Mouse (Mus musculus) gastrocnemius, adult 18-20 months (tissue): ENCODE results near the gene Csrp1. TPM values are rescaled to one million over a fixed set of nuclear protein-coding genes. Genes with fewer than 3 reads are reported as not detected.

Experiments
- DNase-seq: peaks from one replicate; pipeline ENCODE4 v3.0.0; 2021; ENCODE audit warnings: low spot score
- total RNA-seq, 2 experiments: library from RNA; stranded (reverse); gene quantifications; 2 replicates each; pipeline ENCODE4 v1.2.3; 2021

Csrp1 gene
- total RNA-seq, 2 experiments from 2014 or later: 21.6 to 31.7 TPM

DNA sequence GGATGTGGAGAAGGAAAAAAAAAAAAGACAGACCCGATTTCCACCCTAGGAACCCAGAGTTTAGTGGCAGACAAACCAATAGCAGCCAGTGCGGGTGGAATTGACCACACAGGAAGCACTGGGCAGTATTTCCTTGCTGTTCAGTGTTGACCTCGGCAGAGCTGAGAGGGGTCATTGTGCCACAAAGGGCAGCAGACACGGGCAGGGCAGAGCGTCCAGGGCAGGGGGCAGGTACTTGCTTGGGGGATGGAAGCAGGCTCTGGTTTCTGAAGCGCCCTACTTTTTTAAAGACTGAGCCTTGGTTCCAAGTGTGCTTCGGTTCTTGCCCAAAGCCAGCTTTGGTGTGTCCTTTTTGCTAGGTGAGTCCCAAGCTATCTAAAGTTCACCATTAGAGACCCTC is 50.4 kb downstream of the Csrp1 start:
- no peak for DNase-seq

DNA sequence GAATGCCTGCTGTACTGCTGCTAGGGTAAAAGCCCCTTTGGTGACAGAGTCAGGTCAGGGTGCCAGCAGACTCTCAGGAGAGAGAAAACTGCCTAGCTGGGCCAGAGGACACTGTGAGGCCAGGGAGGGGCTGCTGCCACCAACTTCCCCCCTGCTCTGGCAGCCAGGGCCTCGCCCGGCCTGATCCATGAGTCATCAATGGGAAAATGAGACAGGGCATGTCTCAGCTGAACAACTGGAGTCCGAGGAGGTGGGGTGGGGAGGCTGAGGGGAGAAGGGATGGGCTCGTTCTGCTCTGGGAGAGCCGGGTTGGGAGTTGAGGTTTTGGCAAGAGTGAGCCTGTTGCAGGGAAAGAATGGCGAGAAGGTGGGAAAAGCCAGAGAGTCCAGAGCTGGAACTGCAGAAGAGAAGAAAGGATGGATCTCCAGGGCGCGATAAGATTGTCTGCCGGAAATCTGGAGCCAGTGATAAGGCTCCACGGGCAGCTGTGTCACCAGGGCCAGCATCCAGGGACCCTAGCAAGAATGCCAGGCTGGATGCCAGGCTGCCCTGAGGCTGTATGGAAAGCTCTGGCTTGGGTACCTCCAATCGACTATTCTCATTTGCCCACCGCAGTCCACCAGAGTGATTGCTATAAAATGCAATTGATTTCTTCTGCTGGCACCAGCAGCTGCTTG is 51.2 kb downstream of the Csrp1 start:
- DNase-seq: peak; percentile 78

DNA sequence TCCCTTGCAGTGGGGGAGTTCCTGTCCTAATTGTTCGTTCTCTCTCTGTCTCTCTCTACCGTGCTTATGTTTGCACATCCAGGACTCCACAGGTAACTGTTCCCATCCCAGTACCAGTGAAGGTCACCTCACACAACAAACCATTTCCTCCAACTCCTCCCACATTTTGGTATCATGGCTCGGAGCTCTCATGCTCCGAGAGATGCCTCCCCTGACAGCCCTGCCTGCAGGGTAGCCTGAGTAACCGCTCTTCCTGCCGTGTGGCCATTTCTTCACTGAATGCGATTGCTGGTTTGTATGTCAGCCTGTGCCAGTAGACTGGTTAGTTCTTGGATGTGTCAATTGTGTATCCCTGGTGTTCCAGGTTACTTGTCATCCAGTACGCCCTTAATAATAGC is 51.7 kb downstream of the Csrp1 start:
- DNase-seq: no peak

DNA sequence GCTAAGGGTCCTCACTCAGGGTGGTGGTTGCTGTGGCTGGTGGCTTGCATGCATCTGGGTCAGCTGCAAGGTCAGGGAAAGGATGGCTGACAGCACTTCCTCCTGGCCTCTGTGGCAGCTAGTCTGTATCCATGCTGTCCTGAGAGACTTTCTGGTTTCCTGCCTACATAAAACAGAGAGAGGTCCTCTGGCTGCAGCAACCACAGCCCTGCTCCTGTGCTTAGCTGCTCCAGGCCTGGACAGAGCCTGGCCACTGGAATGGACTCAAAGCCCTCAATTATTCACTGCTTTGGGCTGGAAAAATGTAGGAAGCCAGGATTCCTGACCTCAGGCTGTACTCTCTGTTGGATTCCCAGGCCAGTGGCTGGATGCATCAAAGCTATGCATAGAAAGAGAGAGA is 56.7 kb downstream of the Csrp1 start:
- no peak for DNase-seq

DNA sequence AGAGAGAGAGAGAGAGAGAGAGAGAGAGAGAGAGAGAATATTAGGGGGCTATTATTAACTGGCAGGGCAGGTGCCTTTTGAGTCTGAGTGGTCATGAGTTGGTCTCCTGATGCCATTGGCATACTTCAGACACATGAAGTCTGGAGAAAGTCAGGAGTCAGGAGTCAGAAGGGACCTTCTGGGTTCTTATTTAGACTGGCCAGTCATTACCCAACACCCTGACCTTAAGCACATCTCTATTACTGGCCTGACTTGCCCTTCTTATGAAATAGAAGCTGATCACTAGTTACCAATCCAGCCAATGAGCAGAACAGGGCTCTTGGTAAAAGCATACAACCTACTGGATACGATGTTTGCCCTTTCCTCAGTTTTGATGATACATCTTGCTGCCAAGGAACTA is 57.2 kb downstream of the Csrp1 start:
- peak; percentile 62 for DNase-seq

DNA sequence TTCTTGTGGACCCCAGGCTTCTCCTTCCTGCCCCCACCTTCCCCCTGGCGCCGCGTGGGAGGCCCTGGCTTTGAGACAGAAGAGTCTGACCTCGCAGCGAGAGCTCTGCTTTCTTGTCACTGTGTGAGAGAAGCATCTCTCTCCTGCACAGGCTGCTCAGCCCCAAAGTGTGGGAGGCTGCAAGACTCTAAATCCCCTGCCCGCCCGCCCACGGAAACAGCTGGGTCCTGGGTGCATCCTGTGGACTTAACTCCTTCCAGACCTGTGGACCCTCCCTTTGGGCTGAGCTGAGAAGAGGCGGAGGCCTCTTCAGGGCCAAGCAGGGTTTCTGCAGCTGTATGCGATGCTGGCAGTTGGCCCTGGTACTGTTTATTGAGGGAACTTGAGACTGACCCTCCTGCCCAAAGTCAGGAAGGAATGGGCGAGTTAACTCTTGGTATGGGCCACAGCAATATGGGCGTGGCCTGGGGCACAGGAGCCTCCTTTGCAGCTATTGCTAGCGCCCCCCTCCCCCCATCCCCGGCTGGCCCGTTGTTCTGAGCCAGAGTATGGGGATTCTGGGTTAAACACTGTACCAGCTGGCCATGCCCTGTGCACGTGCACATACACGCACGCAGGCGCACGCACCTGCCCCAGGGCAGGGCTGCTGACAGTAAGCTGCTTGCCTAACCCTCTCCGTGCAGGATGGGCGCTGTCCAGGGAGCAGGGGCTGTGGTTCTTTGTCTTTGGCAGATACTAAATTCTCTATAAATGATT is 59.1 kb downstream of the Csrp1 start, which contains the start of gene Tnni1:
Gene Tnni1 (plus strand): TSS at position 655 of the 756 bp plus-strand sequence.
- DNase-seq: no peak

DNA sequence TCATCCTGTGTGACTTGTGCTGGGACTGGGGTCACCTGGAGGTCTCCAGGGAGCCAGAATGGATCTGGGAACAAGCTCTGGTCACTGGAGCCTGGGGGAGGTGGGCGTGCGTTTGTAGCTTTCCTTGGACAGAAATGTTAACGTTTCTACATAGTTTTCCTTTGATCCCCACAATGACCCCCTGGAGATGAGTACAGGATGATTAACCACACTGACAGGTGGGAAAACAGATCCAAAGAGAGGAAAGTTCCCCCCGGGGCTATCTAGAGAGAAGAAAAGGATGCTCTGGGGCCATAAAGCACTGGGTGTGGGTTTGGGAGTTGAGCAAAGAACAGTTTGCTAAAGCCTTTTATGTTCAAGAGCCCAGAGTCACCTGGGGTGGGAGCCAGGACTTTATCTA is 60.8 kb downstream of the Csrp1 start:
- no peak for DNase-seq

DNA sequence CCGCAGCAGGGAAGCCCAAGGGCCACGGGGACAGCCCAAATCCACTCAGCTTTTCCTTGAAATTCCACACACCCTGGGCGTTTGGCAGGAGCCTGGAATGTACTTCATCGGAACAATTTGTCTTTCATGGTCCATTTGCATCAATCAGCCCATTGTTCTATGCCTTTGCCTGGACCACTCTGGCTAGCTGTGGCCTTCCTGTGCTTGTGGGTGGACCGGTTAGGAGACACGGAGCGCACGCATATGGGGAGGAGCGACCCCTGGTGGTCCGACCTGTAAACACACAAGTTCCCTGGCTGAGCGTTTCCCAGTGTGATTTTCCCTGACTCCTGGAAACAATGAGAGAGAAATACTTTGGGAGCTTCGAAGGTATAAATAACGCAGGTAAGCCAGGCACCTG is 61.4 kb downstream of the Csrp1 start:
- peak; percentile 82 for DNase-seq

DNA sequence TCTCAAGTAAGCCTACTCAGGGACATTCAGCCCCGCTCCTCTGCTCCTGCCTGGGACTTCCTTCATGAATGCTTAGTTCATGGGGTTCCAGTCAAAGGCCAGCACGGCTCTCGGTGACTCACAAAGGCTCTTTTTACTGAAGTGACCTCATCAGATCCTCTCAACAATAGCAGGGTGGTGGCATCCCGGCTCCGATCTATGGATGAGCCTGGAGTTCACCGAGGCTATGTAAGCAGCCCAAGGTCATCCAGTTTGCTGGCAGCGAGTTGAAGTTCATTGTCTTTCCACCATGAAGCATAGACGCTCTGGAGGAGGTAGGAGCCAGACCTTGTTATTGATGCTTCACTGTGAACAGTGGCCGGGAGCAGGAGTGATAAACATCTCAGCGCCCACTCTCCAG is 63.0 kb downstream of the Csrp1 start:
- no peak for DNase-seq

DNA sequence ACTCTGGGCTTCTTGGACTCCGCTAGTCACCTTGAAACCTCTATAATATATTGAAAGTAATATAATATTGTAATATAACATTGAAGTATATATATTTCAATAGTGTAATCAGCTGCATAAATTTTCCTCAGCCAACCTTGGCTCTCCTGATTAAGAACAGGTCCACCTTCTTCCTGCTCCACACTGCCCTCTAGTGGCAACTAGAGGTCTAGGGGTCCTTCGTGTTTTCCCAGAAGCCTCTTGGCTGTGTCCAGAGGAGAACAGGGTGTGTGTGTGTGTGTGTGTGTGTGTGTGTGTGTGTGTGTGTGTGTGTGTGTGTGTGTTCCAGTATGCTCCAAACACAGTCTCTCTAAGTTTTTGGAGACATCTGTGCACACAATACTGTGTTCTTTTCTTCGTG is 67.9 kb downstream of the Csrp1 start:
- peak; percentile 83 for DNase-seq

DNA sequence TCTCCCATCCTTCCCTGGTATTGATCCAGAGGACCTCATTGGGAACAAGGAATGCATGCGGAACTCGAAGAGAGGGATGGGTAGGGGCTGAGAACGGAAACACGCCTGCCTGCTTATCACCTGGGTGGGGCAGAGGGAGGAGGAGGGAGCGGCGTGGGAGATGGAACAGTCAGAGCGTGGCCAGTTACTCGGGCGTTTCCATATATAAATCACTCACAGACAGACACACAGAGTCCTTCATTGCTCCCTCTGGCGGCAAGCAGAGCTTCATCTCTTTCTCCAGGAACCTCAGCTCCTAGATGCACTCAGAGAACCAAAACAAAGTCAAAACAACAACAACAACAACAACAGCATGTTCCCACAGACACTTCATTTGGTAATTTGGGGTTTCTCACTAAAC is 68.8 kb downstream of the Csrp1 start:
- DNase-seq: no peak

DNA sequence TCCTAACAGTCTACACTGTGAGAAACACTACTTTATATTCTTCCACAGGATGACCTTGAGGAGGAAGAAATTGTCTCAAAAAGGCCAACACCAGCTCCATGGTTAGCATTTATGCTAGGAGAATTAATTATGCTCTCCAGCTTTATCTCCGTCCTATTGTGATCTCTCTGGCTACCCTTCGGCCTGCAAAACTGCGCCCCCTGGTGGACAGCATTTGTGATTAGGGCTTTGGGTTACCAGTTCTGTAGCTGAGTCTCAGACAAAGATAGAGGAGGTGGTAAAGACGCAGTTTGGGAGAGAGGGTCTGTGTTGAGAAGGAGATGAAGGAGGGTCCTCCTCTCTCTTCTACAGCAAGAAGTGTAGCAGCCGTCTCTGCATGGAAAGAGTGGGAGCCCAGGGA is 70.0 kb downstream of the Csrp1 start:
- DNase-seq: peak; percentile 69

DNA sequence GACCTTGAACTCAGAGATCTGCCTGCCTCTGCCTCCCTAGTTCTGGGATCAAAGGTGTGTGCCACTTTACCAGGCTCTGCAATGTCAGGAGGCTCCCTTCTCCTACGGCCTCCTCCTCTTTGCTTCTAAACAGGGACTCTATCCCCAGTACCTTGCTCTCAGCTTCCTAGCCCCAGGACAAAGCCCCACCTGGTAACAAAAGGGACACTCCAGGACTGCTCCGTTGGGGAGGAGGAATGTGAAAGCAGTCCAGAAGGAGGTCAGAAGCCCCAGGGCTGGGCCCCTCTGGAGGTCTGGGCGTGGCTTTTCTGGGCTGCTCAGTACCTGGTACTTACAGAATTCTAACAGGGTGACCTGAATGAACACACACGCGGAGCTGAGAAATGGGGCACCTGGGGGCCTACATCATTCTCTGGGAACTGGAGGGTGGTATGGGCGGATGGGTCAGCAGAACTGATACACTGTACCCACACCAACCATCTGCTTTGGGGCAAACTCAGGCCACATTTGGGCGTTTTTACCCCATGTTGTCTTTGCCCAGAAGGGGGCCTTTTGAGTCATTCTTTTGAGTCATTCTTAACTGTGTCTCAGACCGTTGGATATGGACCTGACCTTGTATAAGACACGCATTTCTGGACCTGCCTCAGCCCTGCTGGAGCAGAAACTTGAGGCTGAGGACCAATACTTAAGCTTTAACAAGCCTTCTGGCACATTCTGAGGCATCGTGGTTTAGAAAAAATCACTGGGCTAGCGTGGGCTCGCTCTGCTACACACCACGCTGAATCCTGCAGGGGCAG is 72.5 kb downstream of the Csrp1 start:
- no peak for DNase-seq

DNA sequence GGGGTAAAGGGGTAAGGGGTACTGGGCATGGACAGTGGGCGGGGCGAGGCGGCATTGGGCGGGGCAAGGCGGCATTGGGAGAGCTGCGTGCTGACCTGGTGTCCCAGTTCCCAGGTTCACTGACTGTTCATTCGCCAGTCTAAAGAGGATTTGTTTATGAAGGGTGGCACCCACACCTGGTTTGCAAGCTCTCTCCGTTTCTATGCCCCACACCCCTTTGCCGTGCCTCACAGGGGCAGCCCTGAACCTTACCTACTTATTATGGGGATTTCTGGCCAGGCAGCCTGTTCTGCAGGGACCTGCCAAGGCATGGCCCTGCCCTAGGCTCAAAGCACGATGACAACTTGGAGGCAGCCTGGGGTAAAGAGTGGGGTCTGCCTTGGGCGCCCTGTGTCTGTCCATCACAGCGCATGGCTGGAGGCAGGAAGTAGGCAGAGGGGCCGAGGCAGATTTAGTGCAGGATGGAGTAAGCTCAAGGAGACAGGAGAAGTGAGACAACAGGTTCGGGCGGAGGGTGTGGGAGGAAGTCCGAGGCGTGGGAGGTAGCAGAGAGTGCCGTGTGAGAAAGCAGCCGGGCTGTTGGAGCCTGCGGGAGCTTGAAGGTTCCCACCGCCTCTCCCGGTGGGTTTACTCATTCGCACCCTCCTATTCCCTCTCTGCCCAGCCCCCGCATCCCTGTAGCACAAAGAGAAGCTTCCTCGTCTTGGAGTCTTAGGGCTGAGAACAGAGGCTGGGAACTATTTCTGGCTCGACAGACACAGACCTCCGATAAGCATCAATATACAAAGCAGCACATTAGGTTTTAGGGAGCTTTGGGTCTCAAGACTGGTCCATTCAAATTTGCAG is 73.7 kb downstream of the Csrp1 start:
- no peak for DNase-seq

DNA sequence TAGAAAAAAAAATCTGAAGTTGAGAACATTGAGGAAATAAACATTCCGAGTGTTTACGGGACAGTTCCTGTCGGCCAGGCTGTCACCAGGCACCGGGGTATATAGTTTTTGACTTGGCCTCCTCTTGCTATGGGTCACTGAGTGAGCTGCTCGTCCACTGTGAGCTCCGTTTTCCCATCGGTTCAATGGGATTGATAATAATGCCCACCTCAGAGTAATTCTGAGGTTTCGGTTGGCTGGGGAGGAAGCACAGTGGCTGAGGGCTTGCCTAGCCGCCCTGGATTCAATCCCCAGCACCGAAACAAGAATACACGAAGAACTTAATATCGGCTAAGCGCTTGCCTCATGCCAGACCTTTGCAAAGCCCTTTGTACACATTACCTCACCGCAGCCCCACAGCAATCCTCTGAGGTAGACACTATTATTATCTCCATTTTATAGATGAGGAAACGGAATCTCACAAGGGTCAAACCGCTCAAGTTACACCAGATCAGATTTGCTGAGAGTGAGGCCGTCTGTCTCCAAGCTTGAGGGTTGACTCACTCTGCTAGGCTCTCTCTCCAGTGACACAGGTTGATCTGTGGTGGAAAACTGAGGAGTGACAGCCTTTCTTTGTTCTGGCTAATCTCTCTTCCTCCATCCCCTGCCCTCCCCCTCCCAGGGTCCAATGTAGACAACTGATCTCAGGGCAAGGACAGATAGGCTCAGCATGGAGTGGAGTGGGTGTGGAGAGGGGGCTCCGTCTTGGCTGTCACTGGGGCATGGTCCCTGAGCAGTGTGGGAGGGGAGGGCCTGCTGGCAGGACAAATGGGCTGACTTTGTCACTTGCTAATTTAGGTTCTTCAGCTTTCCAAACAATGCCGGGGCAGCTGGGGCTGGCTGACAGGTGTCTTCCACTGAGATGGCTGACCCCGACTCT is 74.6 kb downstream of the Csrp1 start:
- peak; percentile 56 for DNase-seq

DNA sequence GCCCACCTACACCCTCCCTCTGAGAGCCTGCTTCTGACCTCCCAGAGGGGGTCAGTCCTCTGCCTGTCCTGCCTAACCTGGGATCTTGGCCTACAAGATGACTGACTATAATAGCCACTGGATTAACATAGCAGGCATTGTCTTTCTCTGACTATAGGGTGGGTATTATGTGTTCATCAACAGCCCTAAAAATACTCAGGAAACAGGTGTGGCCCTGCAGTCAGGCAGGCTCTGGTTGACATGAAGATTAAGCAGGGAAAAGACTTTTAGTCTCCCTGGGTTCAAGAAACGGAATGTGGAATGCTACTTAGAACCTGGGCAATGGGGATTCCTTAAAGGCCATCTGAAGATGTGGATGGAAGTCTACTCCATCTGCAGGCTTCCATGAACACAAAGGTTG is 78.6 kb downstream of the Csrp1 start:
- no peak for DNase-seq

DNA sequence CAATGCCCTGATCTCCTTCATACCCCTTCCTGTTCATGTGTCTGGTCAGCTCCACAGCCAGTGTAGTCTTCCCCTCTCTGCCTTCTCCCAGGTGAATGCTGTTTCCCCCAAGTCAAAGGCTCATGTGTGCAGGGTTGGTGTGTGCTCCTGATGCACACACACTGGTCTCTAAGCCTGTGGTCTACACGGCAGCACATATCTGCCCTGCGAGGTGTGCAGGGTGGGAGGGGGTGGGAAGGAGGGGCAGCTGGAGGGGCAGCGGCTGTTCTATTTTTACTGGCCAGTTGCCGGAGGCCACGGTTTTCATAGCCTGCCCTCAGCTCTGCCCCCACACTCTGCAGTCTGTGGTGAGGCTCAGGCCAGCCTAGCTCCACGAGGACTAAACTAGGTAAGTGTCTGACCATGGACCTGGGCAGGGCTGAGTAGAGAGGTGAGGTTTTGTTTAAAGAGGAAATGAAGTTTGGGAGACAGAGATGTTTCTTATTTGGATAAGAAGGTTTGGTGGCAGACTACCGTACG is 79.3 kb downstream of the Csrp1 start:
- DNase-seq: no peak

DNA sequence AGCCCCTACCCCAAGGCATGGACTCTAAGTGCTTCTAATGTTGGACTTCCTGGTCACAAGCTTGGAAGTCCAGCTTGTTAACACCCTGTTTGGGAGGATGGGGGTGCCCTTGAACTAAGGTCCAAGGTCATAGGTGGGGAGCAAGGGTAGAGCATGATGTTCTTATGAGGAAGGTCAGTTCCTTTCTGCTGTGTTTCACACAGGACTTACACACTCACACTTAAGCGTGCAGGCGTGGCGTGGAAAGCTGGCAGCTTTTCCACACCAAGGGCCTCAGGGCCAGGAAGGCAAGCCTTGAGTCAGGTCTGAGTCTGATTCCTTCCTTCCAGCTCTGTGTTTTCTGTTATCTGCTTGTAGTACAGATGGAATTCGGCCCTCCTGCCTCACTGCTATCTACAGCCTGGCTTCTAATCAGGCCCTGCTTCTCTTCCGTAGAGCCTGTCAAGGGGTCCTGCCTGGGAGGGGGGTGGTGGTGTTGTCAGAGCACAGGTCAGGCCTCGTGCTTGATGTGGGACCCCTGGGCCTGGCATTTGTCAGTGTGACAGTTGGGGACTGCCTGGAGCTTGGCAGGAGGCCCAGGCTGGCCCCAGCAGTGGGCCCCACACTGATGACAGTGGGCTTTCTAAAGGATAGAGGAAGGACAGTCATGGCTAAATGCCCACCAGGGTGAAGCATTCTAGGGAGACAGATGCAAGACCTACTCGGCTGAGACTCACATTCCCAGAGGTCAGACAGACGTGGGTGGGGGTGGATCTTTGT is 80.5 kb downstream of the Csrp1 start:
- DNase-seq: no peak
